Mouse (Mus musculus): ENCODE data around the gene Eme2.

Eme2 gene

DNA sequence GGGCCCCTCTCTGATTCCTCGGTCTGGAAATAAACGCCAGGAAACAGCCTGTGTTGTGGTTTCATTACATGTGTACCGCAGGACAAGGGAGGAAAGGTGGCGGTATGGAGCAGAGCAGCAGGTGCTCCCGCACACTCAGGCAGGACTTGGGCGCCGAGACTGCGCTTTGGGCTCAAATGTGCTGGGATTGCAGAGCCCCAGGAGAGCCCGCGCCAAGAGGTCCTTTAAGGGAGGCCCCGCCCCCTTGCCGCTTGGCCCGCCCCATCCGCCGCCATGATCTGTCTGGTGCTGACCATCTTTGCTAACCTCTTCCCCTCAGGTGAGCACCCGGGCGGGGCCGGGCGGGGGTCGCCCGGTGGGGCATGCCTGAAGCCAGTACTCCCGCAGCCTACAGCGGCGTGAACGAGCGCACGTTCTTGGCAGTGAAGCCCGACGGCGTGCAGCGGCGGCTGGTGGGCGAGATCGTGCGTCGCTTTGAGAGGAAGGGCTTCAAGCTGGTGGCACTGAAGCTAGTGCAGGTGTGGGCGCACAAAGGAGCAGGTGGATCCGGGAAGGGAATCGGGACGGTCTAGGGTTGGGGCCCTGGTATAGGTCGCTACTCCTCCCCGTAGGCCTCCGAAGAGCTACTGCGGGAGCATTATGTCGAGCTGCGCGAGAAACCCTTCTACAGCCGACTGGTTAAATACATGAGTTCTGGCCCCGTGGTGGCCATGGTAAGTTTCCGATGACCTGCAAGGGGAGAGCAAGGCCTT lies 1.5 kb upstream of the Eme2 start, which contains the start of gene Nme3:
Nme3 (plus strand) TSS at position 260 of the 752 bp plus-strand sequence.
- peak; percentile 63 to 76 for DNase-seq (ENCODE audit: low spot score in 2 of 2)

DNA sequence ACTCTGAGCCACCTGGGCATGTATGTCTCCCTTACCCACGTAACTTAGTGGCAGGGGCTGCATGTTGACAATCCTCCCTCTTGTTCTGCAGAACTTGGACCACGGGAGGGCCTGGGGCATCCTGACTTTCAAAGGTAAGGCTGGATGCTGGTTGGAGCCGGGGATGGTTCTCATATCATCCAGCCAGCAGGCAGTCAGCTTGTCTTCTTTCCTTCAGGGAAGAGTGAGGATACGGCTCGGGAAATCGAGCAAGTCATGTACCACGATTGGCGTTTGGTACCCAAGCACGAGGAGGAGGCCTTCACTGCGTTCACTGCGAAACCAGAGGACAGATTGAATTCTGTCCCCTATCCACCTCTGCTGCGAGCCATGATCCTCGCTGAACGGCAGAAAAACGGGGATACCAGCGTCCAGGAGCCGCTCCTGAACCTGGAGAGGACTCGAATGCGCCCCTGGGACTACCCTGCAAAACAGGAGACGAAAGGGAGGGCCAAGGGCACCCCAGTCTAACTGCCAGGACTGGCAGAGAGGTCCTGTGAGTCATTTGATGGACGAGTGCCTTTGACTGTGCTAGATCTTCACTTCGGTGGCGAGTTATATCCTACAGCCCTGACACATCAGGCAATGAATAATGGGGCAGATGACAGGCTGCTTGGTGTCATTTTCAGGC lies 819 bp upstream of the Eme2 start:
- DNase-seq (ENCODE audit: low spot score in 2 of 2), result no peak

DNA sequence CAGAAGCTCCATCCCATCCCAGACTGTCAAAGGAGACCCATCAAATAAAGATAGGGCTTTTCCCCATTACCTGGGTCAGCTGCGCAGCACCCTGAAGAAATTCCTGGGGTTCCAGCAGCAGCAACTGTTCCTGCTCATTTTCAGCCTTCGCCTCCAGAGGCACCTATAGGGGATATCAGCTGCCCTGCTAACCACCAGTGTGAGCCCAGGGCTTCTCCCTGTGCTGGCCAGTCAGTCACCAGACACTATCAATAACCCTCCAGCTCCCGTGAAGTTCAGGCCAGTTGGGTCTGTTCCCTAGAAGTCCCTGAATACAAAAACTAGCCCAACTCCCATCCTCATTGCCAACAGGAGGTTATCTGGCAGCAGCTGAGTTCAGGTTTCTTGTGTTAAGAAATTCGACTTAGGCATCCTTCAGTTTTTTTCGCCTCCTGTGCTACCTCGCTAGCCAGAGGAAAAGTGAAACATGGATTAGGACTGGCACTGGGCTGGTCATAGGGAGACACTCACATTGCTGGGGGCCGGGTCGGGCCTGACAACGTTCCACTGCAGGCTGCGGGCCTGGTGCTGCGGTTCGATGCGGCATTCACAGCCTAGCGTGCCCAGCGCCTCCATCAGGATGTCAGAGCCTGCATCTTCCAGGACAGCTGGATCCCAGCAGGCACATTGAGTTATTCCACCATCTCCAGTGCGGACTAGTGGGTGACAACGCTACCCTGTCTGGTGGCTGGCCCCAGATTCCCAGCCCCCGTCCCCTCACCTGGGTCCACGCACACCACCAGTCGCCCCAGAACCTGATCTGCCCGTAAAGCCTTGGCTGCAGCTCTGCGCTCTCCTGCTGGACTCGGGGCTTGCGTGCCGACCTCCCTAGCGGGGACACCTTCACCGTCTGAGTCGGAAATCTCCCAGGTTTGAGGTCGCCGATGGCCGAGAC lies 559 bp downstream of the Eme2 start:
- DNase-seq (ENCODE audit: low spot score in 2 of 2), result no peak

DNA sequence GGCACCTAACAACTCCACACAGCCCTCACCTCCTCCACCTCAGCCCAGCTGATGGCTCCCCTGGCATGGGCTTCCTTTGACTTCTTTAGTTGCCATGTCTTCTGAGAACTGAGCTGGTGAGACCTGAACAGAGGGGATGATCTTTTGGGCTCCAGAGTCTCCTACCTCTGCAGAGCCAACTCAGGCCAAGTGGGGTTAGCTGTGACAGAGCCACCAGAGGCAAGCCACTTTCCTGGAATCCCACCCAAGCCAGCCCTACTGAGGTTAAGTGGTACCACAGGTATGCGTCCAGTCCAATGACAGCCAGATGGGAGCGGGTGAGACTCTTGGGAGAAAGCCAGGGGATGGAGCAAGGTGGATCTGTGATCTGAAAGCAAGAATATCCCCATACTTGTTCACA lies 1.6 kb downstream of the Eme2 start:
- no peak for DNase-seq (ENCODE audit: low spot score in 2 of 2)

DNA sequence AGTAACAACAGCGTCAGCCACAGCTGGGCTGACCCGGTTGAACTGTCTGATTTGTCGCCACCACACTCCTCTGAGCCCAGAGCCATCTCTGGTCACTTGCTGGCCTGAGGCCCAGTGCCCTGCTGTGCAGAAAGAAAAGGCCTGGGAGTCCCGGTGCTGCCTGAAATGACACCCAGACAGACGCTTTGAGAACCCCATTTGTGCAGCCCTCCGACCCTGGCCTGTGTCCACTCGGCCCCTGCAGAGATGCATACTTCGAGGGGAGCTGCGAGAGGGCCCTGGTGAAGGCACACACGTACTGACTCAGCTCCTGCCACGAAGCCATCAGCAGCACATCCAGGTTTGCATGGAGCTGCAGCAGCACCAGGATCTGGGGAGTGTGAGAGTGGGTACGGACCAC lies 2.1 kb downstream of the Eme2 start:
- DNase-seq (ENCODE audit: low spot score in 2 of 2), result no peak

DNA sequence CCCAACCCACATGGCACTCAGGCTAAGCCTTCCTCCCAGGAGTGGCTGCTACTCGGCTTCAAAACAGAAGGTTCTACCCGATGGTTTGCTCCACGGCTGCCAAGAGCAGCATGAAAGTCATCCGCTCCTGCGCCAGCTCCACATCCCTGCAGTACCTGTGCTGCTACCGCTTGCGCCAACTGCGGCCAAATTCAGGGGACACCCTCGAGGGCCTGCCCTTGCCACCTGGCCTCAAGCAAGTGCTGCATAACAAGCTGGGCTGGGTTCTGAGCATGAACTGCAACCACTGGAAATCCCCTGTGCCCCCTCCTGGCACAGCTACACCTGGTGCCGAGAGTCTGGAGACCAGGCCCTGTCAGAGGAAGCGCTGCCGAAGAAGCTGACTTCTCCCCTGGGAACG lies 3.6 kb downstream of the Eme2 start:
- no peak for DNase-seq (ENCODE audit: low spot score in 2 of 2)

DNA sequence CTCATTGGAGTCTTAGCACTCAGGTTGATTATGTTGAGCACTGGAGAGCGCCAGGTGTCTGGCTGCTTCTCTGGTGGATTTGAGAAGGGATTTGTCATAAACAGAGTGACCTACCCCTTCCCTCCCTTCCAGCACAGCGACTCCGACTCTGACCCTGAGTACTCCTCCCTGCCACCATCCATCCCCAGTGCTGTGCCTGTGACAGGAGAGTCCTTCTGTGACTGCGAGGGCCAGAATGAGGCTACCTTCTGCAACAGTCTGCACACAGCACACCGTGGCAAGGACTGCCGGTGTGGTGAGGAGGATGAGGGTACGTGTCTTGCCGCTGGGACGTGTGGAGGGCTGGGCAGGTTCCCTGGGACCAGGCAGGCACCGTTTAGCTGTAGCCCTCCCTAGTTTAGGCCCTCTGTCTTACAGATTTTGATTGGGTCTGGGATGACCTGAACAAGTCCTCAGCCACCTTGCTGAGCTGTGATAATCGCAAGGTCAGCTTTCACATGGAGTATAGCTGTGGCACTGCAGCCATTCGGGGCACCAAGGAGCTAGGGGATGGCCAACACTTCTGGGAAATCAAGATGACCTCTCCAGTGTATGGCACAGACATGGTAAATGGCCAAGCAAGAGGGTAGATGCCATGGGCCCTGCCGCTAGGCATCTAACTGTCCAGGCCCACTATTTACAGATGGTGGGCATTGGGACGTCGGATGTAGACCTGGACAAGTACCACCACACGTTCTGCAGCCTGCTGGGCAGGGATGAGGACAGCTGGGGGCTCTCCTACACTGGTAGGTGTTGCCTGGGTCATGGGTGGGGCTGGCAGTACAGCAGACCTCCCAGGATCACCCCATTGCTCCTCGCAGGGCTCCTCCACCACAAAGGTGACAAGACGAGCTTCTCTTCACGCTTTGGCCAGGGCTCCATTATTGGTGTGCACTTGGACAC lies 4.5 kb downstream of the Eme2 start:
- DNase-seq (ENCODE audit: low spot score in 2 of 2), result no peak

DNA sequence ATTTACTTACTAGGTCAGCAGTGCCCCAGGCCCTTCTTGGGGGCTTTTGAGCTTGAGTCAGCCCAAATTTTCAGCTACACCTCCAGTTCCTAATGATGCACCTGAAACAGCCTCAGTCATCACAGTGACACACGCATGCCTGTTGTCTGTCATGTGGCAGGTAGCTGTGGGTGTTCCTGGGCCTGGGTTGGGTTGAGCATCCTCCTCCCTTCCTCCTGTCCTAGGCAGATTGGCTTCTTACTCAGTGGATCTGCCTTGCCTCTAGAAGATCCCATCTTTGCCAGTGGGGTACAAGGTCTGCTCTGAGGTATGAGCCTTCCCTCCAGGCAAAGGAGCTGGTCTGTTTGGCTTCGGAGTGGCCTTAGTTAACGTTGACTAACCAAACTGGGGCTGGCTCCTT lies 6.0 kb downstream of the Eme2 start:
- DNase-seq (ENCODE audit: low spot score in 2 of 2), result no peak

DNA sequence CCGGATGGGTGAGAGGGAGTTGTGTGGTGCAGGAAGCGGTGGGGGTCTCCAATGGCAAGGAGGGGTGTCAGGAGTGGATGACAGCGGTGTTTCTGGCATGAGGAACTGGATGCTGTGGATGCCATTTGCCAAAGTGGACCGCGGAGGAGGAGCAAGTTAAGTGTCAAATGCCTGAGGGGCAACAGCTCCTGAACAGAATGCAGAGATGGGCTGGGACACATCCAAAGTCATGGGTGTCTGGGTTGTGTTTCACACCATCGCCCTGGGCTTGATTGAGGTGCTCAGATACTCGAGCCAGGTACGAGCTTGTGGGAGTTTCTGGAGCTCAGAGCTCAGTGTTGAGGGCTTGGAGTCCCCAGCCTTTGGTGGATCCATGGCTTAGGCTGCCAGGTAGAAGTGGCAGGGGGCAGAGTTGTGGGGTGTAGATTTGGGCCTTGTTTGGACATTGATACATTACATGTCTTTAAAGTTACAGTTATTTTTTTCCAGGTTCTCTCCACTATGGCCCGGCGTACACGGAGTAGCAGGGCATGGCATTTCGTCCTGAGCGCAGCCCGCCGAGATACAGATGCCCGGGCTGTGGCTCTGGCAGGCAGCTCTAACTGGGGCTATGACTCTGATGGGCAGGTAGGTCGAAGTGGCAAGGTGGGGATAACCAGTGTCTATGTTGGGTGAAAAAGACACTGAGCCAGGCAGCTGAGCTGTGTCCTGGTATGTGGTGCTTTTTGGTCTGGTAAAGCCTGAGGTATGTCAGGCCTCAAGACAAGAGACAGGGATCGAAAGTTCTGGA lies 7.4 kb downstream of the Eme2 start:
- DNase-seq (ENCODE audit: low spot score in 2 of 2), result no peak

DNA sequence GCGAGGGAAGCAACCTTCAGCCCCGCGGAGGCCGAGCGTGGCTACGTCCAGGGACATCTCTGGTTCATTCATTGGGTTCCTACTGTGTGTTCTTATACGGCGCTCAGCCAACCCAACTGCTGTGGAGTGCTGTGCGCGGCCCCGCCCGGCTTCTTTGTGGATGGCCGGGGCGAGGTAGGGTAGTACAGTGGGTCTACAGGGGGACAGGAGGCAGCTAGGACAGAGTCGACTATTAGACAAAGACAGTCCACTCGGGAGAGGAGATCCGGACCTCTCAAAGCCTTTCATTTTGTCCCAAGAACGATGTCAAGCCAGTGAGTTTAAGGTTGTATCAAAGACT lies 8.0 kb downstream of the Eme2 start:
- no peak for DNase-seq (ENCODE audit: low spot score in 2 of 2)

DNA sequence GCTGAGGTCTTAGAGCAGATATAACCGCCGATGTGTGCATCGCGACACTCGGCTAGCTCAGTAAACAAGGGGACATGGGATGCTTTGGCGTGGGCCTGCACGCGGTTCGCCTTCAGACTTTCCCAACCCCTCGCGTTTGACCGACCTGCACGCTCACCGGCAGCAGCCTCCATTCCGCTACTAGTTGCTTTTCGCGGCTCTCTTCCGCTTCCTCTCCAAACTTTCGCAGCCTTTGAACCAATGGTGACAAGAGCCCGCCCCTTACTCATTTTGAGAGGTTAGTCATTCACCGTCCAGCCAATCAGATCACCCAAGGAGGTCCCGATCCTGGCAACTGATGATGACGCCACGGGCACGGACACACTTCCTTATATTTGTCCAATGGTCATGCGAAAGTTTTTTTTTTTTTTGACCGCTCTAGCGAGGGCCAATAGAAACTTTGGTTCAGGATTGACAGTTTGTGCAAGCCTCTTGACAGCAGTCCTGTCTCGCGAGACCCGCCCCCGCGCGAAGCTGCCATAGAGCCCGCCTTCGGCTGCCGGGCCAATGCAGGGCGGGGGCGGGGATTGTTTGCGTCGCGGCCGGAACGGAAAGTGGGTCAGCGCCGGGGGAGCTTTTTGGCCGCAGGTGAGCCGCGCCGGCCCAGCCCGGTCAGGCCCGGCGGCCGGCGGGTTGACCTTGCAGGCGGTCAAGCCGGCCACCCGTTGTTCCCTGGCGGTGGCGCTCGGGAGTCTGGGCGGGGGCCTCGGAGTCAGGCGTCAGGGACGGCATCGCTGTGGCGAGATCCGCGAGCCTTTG lies 8.6 kb downstream of the Eme2 start, which contains the start of the genes Nubp2 and Spsb3:
Nubp2 (minus strand) TSS at position 216 of the 798 bp plus-strand sequence.
Spsb3 (plus strand) TSS at position 510 of the 798 bp plus-strand sequence.
- DNase-seq (ENCODE audit: low spot score in 2 of 2), result peak; percentile 96 to 98

DNA sequence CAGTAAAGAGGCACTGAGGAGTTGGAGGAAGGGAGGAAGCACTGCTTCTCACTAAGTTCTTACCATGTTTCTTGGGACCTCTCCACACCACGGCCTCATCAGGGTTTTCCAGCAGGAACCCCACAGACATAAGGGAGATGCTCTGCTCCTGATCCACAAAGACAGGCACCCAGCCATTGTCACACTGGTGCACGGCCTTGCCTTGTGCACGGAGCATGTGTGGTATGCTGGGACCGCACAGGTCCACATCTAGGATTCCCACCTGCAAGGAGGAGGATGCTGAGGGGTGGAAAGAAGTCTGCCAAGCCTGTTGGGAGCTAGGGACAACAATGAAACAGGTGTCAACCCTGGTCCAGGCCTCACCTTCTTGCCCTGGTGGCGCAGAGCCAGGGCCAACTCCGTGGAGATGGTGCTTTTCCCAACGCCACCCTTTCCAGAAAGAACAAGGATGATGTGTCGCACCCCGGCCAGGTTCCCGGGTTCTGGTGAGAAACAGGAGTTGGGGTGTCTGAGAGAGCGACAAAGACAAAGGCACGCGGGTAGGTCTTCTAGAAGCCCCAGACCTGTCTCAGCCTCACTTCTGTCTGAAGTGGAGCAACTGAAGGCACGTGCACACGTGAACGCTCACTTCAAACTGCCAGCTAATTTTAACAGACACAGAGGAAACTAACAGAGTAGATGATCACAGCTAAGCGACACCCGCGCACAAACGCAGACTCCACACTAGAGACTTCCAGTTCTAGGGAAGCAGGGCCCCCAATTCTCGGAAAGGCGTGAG lies 9.3 kb downstream of the Eme2 start:
- DNase-seq (ENCODE audit: low spot score in 2 of 2), result no peak

DNA sequence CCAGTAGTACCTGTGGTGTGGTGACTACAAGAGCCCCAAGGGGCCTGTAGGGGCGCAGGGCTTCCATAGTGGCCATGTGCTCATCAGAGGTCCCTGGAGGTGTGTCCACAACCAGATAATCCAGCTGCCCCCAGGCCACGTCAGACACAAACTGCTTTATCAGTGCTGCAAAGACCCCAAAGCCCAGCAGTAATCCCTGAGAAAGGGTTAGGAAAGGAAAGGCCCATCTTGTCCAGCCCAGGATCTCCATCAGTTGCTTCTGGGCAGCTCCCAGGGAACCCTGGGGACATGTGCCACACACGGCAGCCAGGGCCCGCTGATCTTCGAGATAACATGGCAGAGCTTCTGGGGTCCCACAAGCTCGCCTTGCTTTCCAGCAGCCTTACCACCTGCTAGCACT lies 10.5 kb downstream of the Eme2 start:
- no peak for DNase-seq (ENCODE audit: low spot score in 2 of 2)

DNA sequence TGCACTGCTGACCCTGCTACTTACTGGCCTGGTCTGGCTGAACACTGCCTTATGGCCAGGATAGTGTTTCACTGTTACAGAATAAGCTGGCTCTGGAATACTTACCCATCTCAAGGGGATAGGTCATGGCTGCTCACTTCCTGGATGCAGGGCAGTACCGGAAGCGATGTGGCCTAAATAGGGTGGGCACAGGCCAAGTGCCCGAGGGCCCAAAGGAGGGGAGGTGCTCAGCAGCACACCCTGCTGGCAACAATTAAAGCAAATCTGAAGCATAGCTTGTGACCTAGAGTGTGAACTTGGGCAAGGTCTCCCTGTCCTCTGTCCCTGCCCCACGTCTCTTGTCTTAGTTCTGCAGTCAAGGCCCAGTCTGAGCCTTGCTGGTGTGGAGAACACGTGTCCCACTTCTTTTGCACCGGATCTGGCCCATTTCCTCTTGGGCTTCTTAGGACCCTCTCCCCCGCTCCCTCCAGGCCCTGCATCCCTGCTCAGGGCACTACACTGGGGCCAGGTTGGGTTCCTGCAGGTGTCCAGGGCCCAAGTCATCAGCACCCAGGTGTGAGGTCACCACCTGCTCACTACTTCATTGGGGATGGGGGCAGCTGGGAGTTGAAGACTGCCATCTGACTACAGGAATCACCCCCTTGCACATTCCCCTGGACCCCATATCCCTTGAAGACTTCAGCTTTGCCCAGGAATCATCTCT lies 13.0 kb downstream of the Eme2 start:
- no peak for DNase-seq (ENCODE audit: low spot score in 2 of 2)

DNA sequence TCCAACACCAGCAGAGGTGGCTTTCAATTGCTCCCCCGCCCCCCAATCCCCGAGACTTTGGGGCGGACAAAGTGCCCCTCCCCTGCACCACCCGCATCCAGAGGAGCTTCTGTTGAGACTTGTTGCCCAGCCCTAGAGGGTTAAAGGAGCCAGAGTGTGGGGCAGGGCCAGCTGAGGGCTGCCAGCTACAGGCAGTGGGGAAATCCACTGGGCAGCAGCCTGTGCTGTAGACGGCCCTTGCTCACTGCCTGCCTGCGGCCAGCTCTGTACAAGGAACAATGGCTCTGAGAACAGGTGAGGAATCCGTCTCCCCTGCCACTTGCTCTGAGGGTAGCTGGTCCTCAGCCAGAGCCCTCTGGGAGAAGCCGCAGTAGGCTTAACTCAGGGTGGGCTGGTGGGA lies 16.4 kb downstream of the Eme2 start:
- DNase-seq (ENCODE audit: low spot score in 2 of 2), result no peak

DNA sequence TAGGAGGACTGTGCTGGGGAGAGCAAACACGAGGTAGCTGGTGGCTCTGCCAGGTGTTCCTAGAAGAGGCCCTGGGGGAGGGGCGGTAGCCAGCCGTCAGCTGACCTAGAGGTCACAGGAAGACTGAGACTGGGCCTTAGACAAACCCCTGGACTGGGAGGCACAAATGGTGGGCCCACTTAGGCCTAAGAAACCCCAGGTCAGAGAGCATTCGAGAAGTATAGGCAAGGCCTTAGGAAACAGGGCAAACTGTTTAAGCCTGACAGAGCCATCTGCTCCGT lies 16.8 kb downstream of the Eme2 start:
- no peak for DNase-seq (ENCODE audit: low spot score in 2 of 2)

DNA sequence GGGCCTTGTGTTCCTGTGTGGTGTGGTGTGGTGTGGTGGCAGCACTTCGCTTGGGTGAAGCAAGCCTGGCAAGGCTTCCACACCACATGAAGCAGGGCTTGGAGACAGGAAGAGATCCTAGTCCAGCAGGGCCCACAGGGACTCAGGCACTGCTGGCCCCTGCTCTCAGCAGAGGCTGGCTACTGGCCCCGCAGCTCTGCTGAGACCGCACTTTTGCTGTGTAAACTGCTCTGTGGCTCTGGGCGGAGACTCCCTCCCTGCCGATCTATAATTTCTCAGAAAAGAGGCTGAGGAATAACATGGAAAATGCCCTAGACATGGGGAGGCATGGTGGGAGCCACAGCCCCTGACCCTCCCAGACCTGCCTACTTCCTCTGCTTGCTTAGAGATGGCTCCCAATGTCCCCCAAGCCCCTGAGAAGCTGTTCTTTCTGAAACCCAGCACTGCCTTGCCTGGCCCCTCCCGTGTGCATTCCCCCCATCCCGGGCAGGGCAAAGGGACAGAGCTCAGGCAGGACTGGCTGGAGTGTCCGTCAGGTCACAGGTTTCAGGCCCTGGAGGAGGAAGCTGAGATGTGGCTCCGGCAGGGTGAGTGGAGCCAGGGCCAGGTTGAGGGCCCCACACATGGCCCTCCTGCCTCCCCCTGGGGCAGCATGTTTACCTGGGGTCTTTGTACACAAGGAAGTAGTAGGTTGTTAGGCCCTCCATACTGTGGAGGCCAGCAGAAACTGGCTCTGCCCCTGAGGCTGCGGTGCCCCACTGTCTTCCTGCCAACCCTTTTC lies 17.4 kb downstream of the Eme2 start:
- no peak for DNase-seq (ENCODE audit: low spot score in 2 of 2)

DNA sequence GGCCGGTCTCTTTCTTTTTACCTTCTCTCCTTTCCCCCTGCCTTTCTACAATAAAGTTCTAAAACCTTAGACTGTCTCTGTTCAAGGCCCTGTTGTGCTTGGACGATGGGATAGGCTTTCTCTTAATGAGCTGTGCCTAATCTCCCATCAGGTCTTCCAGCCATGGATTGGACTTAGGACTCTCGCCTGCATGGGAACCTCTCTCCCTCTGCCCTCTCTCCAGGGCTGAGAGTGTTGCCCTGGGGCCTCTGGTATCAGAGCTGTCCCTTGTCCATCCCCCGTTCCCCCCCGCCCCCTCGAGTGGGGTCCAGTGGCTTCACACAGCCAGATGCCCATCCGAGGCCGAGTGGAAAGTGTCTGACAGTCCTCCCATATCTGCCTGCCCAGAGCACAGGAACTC lies 19.9 kb downstream of the Eme2 start:
- no peak for DNase-seq (ENCODE audit: low spot score in 2 of 2)
